Mouse (Mus musculus) skeletal muscle tissue, postnatal 0 days (tissue): Measurements from ENCODE around the gene Bmyc. TPM values are rescaled to one million over a fixed set of nuclear protein-coding genes. Genes with fewer than 3 reads are reported as not detected.

Experiments used
- polyA plus RNA-seq: library from polyadenylated mRNA; unstranded; fragments of >200 nt; fragmentation: Nextera tagmentation; extraction: Ambion mirVana; gene quantifications from 2 replicates; pipeline ENCODE4 v1.2.1, GENCODE M21; 2015

Bmyc gene
- 41.4 and 46.9 TPM in 2 replicates for polyA plus RNA-seq

DNA sequence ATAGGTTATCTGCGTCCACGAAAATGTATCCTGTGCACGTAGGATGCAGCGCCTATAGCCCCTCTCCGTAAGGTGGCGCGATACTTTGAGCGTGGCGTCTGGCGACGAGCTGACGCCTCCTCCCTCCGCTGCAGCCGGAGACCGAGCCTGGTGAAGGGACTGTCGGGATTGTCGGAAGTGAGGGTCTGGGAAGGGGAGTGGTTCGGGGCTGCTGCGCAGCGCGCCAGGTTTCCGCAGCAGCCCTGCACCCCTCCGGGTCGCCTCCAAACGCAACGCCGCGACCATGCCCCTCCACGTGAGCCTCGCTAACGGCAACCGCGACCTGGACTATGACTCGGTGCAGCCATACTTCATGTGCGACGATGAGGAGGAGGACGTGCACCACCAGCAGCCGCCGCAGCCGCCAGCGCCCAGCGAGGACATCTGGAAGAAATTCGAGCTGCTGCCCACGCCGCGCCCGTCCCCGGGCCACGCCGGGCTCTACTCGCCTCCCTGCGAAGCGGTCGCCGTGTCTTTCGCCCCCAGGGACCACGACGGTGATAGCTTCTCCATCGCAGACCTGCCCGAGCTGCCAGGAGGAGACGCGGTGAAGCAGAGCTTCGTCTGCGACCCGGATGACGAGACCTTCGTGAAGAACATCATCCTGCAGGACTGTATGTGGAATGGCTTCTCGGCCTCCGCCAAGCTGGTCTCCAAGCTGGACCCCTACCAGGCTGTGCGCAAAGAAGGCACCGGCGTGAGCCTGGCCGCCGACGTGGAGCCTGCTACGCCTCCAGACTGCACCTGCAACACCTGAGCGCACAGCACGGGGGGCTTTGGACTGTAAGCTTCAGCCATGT lies at the start of gene Bmyc:
Gene Bmyc, plus strand, starts transcription at position 97 of the 839 bp plus-strand sequence.

DNA sequence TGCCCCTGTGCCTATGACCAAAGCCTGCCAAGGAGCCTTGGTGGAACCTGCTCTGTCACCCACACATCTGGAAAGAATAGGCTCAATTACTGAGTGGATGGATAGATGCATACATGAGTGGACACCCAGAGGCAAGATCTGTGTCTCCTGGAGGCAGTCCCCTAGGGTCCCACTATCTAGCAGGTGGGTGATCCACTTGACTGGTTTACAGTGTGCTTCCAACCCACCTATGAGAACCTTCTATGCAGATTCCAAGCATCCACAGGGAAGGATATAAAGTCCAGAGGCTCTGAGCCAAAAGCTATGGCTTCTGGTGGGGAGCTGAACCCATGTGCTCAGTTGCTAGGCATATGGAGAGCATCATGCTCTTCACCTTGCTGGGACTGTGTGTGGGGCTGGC lies 48.9 kb upstream of the Bmyc start, which contains the start of gene Lcn5:
Gene Lcn5, plus strand, starts transcription at position 301 of the 400 bp plus-strand sequence.

GRCm38 (mm10) chr2:25676486-25676885 lies 30.1 kb upstream of the Bmyc start, which contains the start of gene Lcn6:
Gene Lcn6, plus strand, starts transcription at chr2:25676786.

DNA sequence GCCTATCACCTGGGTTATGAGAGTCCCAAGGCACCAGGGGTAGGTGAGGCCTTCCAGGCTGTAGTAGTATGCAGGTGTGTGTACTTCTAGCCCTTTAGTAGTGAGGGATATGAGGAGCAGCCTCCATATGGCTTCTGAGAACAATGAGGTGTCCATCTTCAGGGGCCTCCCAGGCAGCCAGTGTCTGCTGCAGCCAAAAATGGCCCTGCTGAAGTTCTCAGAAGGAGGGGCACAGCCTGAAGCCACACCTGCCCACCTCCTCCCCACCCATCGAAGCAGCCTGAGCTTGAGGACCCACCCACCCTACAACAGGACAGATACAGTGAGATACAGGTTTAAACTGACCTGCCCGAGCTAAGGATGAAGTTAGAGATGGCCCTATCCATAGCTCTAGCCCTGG lies 24.1 kb upstream of the Bmyc start, which contains the start of gene Lcn10:
Gene Lcn10, plus strand, starts transcription at position 301 of the 400 bp plus-strand sequence.

DNA sequence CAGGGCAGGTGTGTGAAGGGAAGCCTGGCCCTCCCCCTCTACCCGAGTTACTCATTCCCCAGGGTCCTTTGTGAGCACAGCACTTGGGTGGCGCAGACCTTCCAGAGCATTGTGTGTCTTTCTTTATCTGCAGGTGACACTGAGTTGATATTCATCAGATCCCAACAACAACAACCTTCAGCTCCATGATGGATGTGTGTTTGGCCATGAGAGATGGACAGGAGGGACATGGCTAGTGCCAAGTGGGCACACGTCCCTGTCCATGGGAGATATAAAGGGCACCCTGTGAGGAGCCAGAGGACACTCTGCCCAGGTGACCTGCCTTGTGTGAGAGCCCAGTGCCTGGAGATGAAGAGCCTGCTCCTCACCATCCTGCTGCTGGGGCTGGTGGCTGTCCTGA lies 6.8 kb upstream of the Bmyc start, which contains the start of gene Obp2a:
Gene Obp2a, plus strand, starts transcription at position 301 of the 400 bp plus-strand sequence.

DNA sequence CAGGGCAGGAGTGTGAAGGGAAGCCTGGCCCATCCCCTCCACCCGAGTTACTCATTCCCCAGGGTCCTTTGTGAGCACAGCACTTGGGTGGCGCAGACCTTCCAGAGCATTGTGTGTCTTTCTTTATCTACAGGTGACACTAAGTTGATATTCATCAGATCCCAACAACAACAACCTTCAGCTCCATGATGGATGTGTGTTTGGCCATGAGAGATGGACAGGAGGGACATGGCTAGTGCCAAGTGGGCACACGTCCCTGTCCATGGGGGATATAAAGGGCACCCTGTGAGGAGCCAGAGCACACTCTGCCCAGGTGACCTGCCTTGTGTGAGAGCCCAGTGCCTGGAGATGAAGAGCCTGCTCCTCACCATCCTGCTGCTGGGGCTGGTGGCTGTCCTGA lies 30.2 kb downstream of the Bmyc start, which contains the start of gene Obp2b:
Gene Obp2b, plus strand, starts transcription at position 301 of the 400 bp plus-strand sequence.

Other genes starting within 250 kb of the Bmyc start
- gene Clic3, start 249.9 kb upstream of the Bmyc start, polyA plus RNA-seq = 1.0 and 6.2 TPM in 2 replicates
- gene Paxx, start 245.6 kb upstream of the Bmyc start, polyA plus RNA-seq = 56.6 and 62.1 TPM in 2 replicates
- 11.8 and 13.3 TPM in 2 replicates for gene Ptgds, start 236.7 kb upstream of the Bmyc start, polyA plus RNA-seq
- not detected in 2 replicates for gene Lcn12, start 212.8 kb upstream of the Bmyc start, polyA plus RNA-seq
- 56.1 and 56.8 TPM in 2 replicates for gene Fbxw5, start 206.0 kb upstream of the Bmyc start, polyA plus RNA-seq
- gene C8g, start 205.0 kb upstream of the Bmyc start, polyA plus RNA-seq = 2.9 and 4.1 TPM in 2 replicates
- gene Traf2, start 159.8 kb upstream of the Bmyc start, polyA plus RNA-seq = 13.9 and 15.5 TPM in 2 replicates
- 314 and 359 TPM in 2 replicates for gene Edf1, start 148.9 kb upstream of the Bmyc start, polyA plus RNA-seq
- 0.45 and 0.50 TPM in 2 replicates for gene Mamdc4, start 131.9 kb upstream of the Bmyc start, polyA plus RNA-seq
- gene Phpt1, start 131.5 kb upstream of the Bmyc start, polyA plus RNA-seq = 93.0 and 102 TPM in 2 replicates
- gene Ajm1, start 125.0 kb upstream of the Bmyc start, polyA plus RNA-seq = 0.18 TPM in 1 of 2 replicates, not detected in the other
- gene Rabl6, start 98.2 kb upstream of the Bmyc start, polyA plus RNA-seq = 37.7 TPM in 2 replicates
- 0.35 and 0.42 TPM in 2 replicates for gene Ccdc183, start 89.1 kb upstream of the Bmyc start, polyA plus RNA-seq
- 22.0 and 25.0 TPM in 2 replicates for gene Tmem141, start 84.7 kb upstream of the Bmyc start, polyA plus RNA-seq
- gene Fcna, start 78.7 kb upstream of the Bmyc start, polyA plus RNA-seq = 12.6 and 21.8 TPM in 2 replicates
- gene Lcn8, start 53.6 kb upstream of the Bmyc start, polyA plus RNA-seq = not detected in 2 replicates
- not detected in 2 replicates for gene Lcn5, start 48.8 kb upstream of the Bmyc start, polyA plus RNA-seq
- gene Lcn6, start 30.0 kb upstream of the Bmyc start, polyA plus RNA-seq = not detected in 2 replicates
- not detected in 2 replicates for gene Lcn10, start 24.0 kb upstream of the Bmyc start, polyA plus RNA-seq
- not detected in 2 replicates for gene Obp2a, start 6.7 kb upstream of the Bmyc start, polyA plus RNA-seq
- gene Obp2b, start 30.3 kb downstream of the Bmyc start, polyA plus RNA-seq = not detected in 2 replicates
- not detected in 2 replicates for gene Lcn3, start 58.8 kb downstream of the Bmyc start, polyA plus RNA-seq
- not detected in 2 replicates for gene Lcn11, start 70.3 kb downstream of the Bmyc start, polyA plus RNA-seq
- gene Gm13539, start 75.5 kb downstream of the Bmyc start, polyA plus RNA-seq = not detected in 2 replicates
- gene Glt6d1, start 109.1 kb downstream of the Bmyc start, polyA plus RNA-seq = not detected in 2 replicates
- not detected in 2 replicates for gene Lcn9, start 116.4 kb downstream of the Bmyc start, polyA plus RNA-seq
- not detected in 2 replicates for gene Sohlh1, start 140.5 kb downstream of the Bmyc start, polyA plus RNA-seq
- gene Kcnt1, start 157.0 kb downstream of the Bmyc start, polyA plus RNA-seq = 0.26 and 0.45 TPM in 2 replicates